Mouse (Mus musculus): Measurements from ENCODE around the gene Fance. TPM values are rescaled to one million over a fixed set of nuclear protein-coding genes. Genes with fewer than 3 reads are reported as not detected.
"Not testable (repeated sequence)": the region's sequence is repeated elsewhere in the genome, so short reads cannot be mapped to it uniquely, and the experiment has no call there.

Gene Fance
- polyA plus RNA-seq, 1 experiment from 2014 or later = 26.9 TPM

GRCm38 (mm10) chr17:28355871-28356270, 42.6 kb downstream of the Fance start:
- no peak overlapping the region for H3K27ac ChIP-seq
- H3K4me1 ChIP-seq (replicated peaks) = peaks cover 8% of the 10 kb centered on the region
- H3K4me3 ChIP-seq (replicated peaks) = no peak overlapping the region
- no peak overlapping the region for H3K4me2 ChIP-seq (replicated peaks)
- no peaks in the 10 kb centered on the region for H3K36me3 ChIP-seq
- no peak overlapping the region for H3K9ac ChIP-seq (replicated peaks)
- H3K27me3 ChIP-seq = peaks cover 58% of the 10 kb centered on the region
- H3K9me3 ChIP-seq = no peaks in the 10 kb centered on the region
- ATAC-seq = no peak
- WGBS = 88% methylated on average over 12 of the region's 12 CpGs

- not testable (repeated sequence) for H3K4me3 ChIP-seq (replicated peaks); H3K27ac ChIP-seq; ATAC-seq; H3K36me3 ChIP-seq; H3K9me3 ChIP-seq; H3K9ac ChIP-seq (replicated peaks); H3K4me2 ChIP-seq (replicated peaks)
- 10% methylated on average over 22 of the region's 24 CpGs for WGBS
- H3K4me1 ChIP-seq (replicated peaks) = peaks cover 16% of the 10 kb centered on the region
- peaks cover 64% of the 10 kb centered on the region for H3K27me3 ChIP-seq
Measured at GRCm38 (mm10) chr17:28358576-28359261, 45.4 kb downstream of the Fance start.

GRCm38 (mm10) chr17:28360531-28361277, 47.4 kb downstream of the Fance start:
- 86% methylated on average over 9 of the region's 9 CpGs for WGBS
- Histone ChIP-seq H3K4me2 (replicated peaks) (no peak overlapping the region), H3K9me3 (no peaks in the 10 kb centered on the region), H3K9ac (replicated peaks) (no peak overlapping the region), H3K4me3 (replicated peaks) (no peak overlapping the region), H3K27me3 (peaks cover 77% of the 10 kb centered on the region), H3K4me1 (replicated peaks) (peaks cover 25% of the 10 kb centered on the region), H3K27ac (no peak overlapping the region), H3K36me3 (no peaks in the 10 kb centered on the region)
- no peak for ATAC-seq

GRCm38 (mm10) chr17:28361921-28362652, 48.8 kb downstream of the Fance start:
- 37% methylated on average over 11 of the region's 11 CpGs for WGBS
- no peak for ATAC-seq
- no peak overlapping the region for H3K27ac ChIP-seq
- H3K36me3 ChIP-seq = no peaks in the 10 kb centered on the region
- H3K9me3 ChIP-seq = no peaks in the 10 kb centered on the region
- H3K9ac ChIP-seq (replicated peaks) = peak overlapping the region; percentile 54
- peaks cover 82% of the 10 kb centered on the region for H3K27me3 ChIP-seq
- H3K4me3 ChIP-seq (replicated peaks) = peak overlapping the region; percentile 31
- H3K4me1 ChIP-seq (replicated peaks) = peaks cover 25% of the 10 kb centered on the region
- peak overlapping the region; percentile 57 for H3K4me2 ChIP-seq (replicated peaks)

GRCm38 (mm10) chr17:28362653-28363292, 49.5 kb downstream of the Fance start:
- peaks cover 84% of the 10 kb centered on the region for H3K27me3 ChIP-seq
- peak overlapping the region; percentile 57 for H3K4me2 ChIP-seq (replicated peaks)
- no peak overlapping the region for H3K27ac ChIP-seq
- no peaks in the 10 kb centered on the region for H3K36me3 ChIP-seq
- H3K4me1 ChIP-seq (replicated peaks) = peaks cover 25% of the 10 kb centered on the region
- peak overlapping the region; percentile 31 for H3K4me3 ChIP-seq (replicated peaks)
- peak overlapping the region; percentile 54 for H3K9ac ChIP-seq (replicated peaks)
- ATAC-seq = 0 out of 2 replicates have a peak, but pooled peaks have one; percentile 34
- WGBS = 2% methylated on average over 25 of the region's 25 CpGs
- no peaks in the 10 kb centered on the region for H3K9me3 ChIP-seq

- H3K9me3 ChIP-seq = no peaks in the 10 kb centered on the region
- H3K9ac ChIP-seq (replicated peaks) = no peak overlapping the region
- H3K36me3 ChIP-seq = no peaks in the 10 kb centered on the region
- H3K27ac ChIP-seq = no peak overlapping the region
- H3K4me1 ChIP-seq (replicated peaks) = peaks cover 25% of the 10 kb centered on the region
- H3K27me3 ChIP-seq = peaks cover 78% of the 10 kb centered on the region
- H3K4me3 ChIP-seq (replicated peaks) = no peak overlapping the region
- WGBS = 9% methylated on average over 6 of the region's 6 CpGs
- no peak for ATAC-seq
- 0 out of 2 replicates have a peak overlapping the region, but pooled peaks have one; percentile 57 for H3K4me2 ChIP-seq (replicated peaks)
Measured at GRCm38 (mm10) chr17:28363507-28363906, 50.2 kb downstream of the Fance start.

GRCm38 (mm10) chr17:28365122-28365521, 51.8 kb downstream of the Fance start, which contains the start of gene Tulp1:
Gene Tulp1, minus strand, starts transcription at chr17:28365222.
- peaks cover 61% of the 10 kb centered on the region for H3K27me3 ChIP-seq
- H3K36me3 ChIP-seq = no peaks in the 10 kb centered on the region
- H3K4me3 ChIP-seq (replicated peaks) = peak within 1 kb of the TSS; percentile 18
- H3K4me1 ChIP-seq (replicated peaks) = peaks cover 25% of the 10 kb centered on the region
- WGBS = 19% methylated on average over 8 of the region's 8 CpGs
- ATAC-seq = no peak
- H3K27ac ChIP-seq = no peak within 1 kb of the TSS
- H3K9me3 ChIP-seq = no peaks in the 10 kb centered on the region
- H3K9ac ChIP-seq (replicated peaks) = no peak within 1 kb of the TSS
- peak within 1 kb of the TSS; percentile 32; the same call in 1 of the 2 replicates for H3K4me2 ChIP-seq (replicated peaks)

- Histone ChIP-seq H3K9me3 (no peaks in the 10 kb centered on the region), H3K4me2 (replicated peaks) (no peak overlapping the region), H3K27ac (no peak overlapping the region), H3K27me3 (peaks cover 29% of the 10 kb centered on the region), H3K36me3 (no peaks in the 10 kb centered on the region), H3K9ac (replicated peaks) (no peak overlapping the region), H3K4me3 (replicated peaks) (no peak overlapping the region), H3K4me1 (replicated peaks) (peaks cover 12% of the 10 kb centered on the region)
- no peak for ATAC-seq
- WGBS = 5% methylated on average over 13 of the region's 13 CpGs
Measured at GRCm38 (mm10) chr17:28368449-28368848, 55.1 kb downstream of the Fance start.

GRCm38 (mm10) chr17:28369056-28369455, 55.7 kb downstream of the Fance start:
- no peaks in the 10 kb centered on the region for H3K36me3 ChIP-seq
- no peak overlapping the region for H3K4me2 ChIP-seq (replicated peaks)
- no peak overlapping the region for H3K9ac ChIP-seq (replicated peaks)
- no peak overlapping the region for H3K4me3 ChIP-seq (replicated peaks)
- 75% methylated on average over 5 of the region's 5 CpGs for WGBS
- no peaks in the 10 kb centered on the region for H3K9me3 ChIP-seq
- H3K4me1 ChIP-seq (replicated peaks) = peaks cover 6% of the 10 kb centered on the region
- ATAC-seq = no peak
- peaks cover 26% of the 10 kb centered on the region for H3K27me3 ChIP-seq
- H3K27ac ChIP-seq = no peak overlapping the region

- H3K27ac ChIP-seq = no peak overlapping the region
- peaks cover 27% of the 10 kb centered on the region for H3K27me3 ChIP-seq
- no peak for ATAC-seq
- H3K4me1 ChIP-seq (replicated peaks) = no peaks in the 10 kb centered on the region; the same call in 1 of the 2 replicates
- WGBS = 78% methylated on average over 2 of the region's 2 CpGs
- no peak overlapping the region for H3K4me3 ChIP-seq (replicated peaks)
- no peaks in the 10 kb centered on the region for H3K36me3 ChIP-seq
- H3K9me3 ChIP-seq = no peaks in the 10 kb centered on the region
- no peak overlapping the region for H3K9ac ChIP-seq (replicated peaks)
- no peak overlapping the region for H3K4me2 ChIP-seq (replicated peaks)
Measured at GRCm38 (mm10) chr17:28371286-28371685, 58.0 kb downstream of the Fance start.

- Histone ChIP-seq H3K9ac (replicated peaks) (no peak overlapping the region), H3K27ac (no peak overlapping the region), H3K4me3 (replicated peaks) (no peak overlapping the region), H3K4me2 (replicated peaks) (no peak overlapping the region), H3K9me3 (no peaks in the 10 kb centered on the region), H3K27me3 (peaks cover 27% of the 10 kb centered on the region), H3K4me1 (replicated peaks) (no peaks in the 10 kb centered on the region; the same call in 1 of the 2 replicates), H3K36me3 (no peaks in the 10 kb centered on the region)
- 37% methylated on average over 1 of the region's 1 CpGs for WGBS
- no peak for ATAC-seq
Measured at GRCm38 (mm10) chr17:28371941-28372340, 58.6 kb downstream of the Fance start.
